Mouse (Mus musculus) midbrain, embryonic 16.5 days (tissue): Measurements from ENCODE around the gene Acvrl1. TPM values are rescaled to one million over a fixed set of nuclear protein-coding genes. Genes with fewer than 3 reads are reported as not detected.

Source experiments
- ATAC-seq: fragments of 200-750 bp; cut with Nextera tagmentation; 2 replicates; pipeline ENCODE4 v1.8.0; 2017; ENCODE audit warnings: moderate TSS enrichment
- H3K27ac ChIP-seq: fragments of 300-500 bp; sonication (generic); 2 replicates; pipeline ENCODE4 v1.5.1; 2014; ENCODE audit warnings: mild to moderate bottlenecking, low read length, mixed read lengths
- H3K27me3 ChIP-seq: fragments of 300-500 bp; sonication (generic); 2 replicates; pipeline ENCODE4 v1.6.1; 2014; ENCODE audit warnings: low read depth, low read length, mixed read lengths; ENCODE audit not compliant: control insufficient read depth, insufficient read depth
- H3K36me3 ChIP-seq: fragments of 300-500 bp; sonication (generic); 2 replicates; pipeline ENCODE4 v1.6.1; 2014; ENCODE audit warnings: mild to moderate bottlenecking, low read length, moderate library complexity, mixed read lengths; ENCODE audit not compliant: control insufficient read depth, insufficient read depth
- H3K4me1 ChIP-seq: fragments of 300-500 bp; sonication (generic); 2 replicates; pipeline ENCODE4 v1.6.1; 2014; ENCODE audit warnings: mild to moderate bottlenecking, low read length, mixed read lengths; ENCODE audit not compliant: control insufficient read depth, insufficient read depth
- H3K4me2 ChIP-seq: fragments of 300-500 bp; sonication (generic); 2 replicates; pipeline ENCODE4 v1.6.1; 2014; ENCODE audit warnings: mild to moderate bottlenecking, low read length, mixed read lengths
- H3K4me3 ChIP-seq: fragments of 300-500 bp; sonication (generic); 2 replicates; pipeline ENCODE4 v1.5.1; 2014; ENCODE audit warnings: low read depth, mild to moderate bottlenecking, low read length, moderate library complexity, mixed read lengths
- H3K9ac ChIP-seq: fragments of 300-500 bp; sonication (generic); 2 replicates; pipeline ENCODE4 v1.6.1; 2014; ENCODE audit warnings: low read depth, low read length, mixed read lengths
- H3K9me3 ChIP-seq: fragments of 300-500 bp; sonication (generic); replicated peaks from 2 replicates; pipeline ENCODE4 v1.6.1; 2014; ENCODE audit warnings: mild to moderate bottlenecking, low read length, mixed read lengths; ENCODE audit not compliant: control insufficient read depth, poor library complexity, severe bottlenecking
- WGBS: fragments of 180-500 bp; shearing (Covaris S2); extraction: QIAGEN DNeasy Blood & Tissue Kit; methylation state at CpG from one replicate; pipeline ENCODE4 v1.1.7; 2014; 5-methylcytosine and 5-hydroxymethylcytosine counted together
- polyA plus RNA-seq: library from polyadenylated mRNA; unstranded; fragments of >200 nt; fragmentation: Nextera tagmentation; extraction: Ambion mirVana; gene quantifications from 2 replicates; pipeline ENCODE4 v1.2.1, GENCODE M21; 2015

Gene Acvrl1
- polyA plus RNA-seq, 1 experiment from 2014 or later: 8.0 TPM

- no peak overlapping the region for H3K9ac ChIP-seq
- H3K4me2 ChIP-seq: no peak overlapping the region
- H3K4me1 ChIP-seq: peaks cover 16% of the 10 kb centered on the region
- no peaks in the 10 kb centered on the region for H3K36me3 ChIP-seq
- no peaks in the 10 kb centered on the region for H3K27me3 ChIP-seq
- H3K9me3 ChIP-seq: no peaks in the 10 kb centered on the region
- ATAC-seq: no peak
- no peak overlapping the region for H3K4me3 ChIP-seq
- 93% methylated on average over 3 of the region's 3 CpGs for WGBS
- no peak overlapping the region for H3K27ac ChIP-seq
These were observed 57.2 kb downstream of the Acvrl1 start for GRCm38 (mm10) chr15:101185549-101185948.

GRCm38 (mm10) chr15:101187907-101188306 lies 59.6 kb downstream of the Acvrl1 start:
- no peak overlapping the region for H3K4me3 ChIP-seq
- peaks cover 12% of the 10 kb centered on the region for H3K4me1 ChIP-seq
- ATAC-seq: no peak
- H3K9me3 ChIP-seq: no peaks in the 10 kb centered on the region
- no peaks in the 10 kb centered on the region for H3K36me3 ChIP-seq
- no peak overlapping the region for H3K4me2 ChIP-seq
- H3K9ac ChIP-seq: no peak overlapping the region
- H3K27me3 ChIP-seq: no peaks in the 10 kb centered on the region
- WGBS: 88% methylated on average over 5 of the region's 5 CpGs
- H3K27ac ChIP-seq: no peak overlapping the region

GRCm38 (mm10) chr15:101189981-101190761 lies 61.8 kb downstream of the Acvrl1 start:
- no peaks in the 10 kb centered on the region for H3K9me3 ChIP-seq
- H3K36me3 ChIP-seq: peaks cover 12% of the 10 kb centered on the region
- no peak overlapping the region for H3K4me2 ChIP-seq
- H3K27ac ChIP-seq: no peak overlapping the region
- H3K4me1 ChIP-seq: peaks cover 9% of the 10 kb centered on the region
- H3K27me3 ChIP-seq: no peaks in the 10 kb centered on the region
- WGBS: 84% methylated on average over 10 of the region's 10 CpGs
- H3K9ac ChIP-seq: no peak overlapping the region
- ATAC-seq: no peak
- H3K4me3 ChIP-seq: no peak overlapping the region

- no peak for ATAC-seq
- H3K36me3 ChIP-seq: peaks cover 18% of the 10 kb centered on the region
These were observed 62.4 kb downstream of the Acvrl1 start for GRCm38 (mm10) chr15:101190762-101191150.

GRCm38 (mm10) chr15:101191459-101192259 lies 63.3 kb downstream of the Acvrl1 start:
- WGBS: 12% methylated on average over 13 of the region's 13 CpGs
- H3K9ac ChIP-seq: no peak overlapping the region
- no peaks in the 10 kb centered on the region for H3K27me3 ChIP-seq
- H3K9me3 ChIP-seq: no peaks in the 10 kb centered on the region
- peak; percentile 32; the same call in 1 of the 2 replicates for ATAC-seq
- H3K27ac ChIP-seq: no peak overlapping the region
- peaks cover 9% of the 10 kb centered on the region for H3K4me1 ChIP-seq
- H3K4me2 ChIP-seq: no peak overlapping the region
- H3K4me3 ChIP-seq: no peak overlapping the region
- H3K36me3 ChIP-seq: peaks cover 24% of the 10 kb centered on the region

More at GRCm38 (mm10) chr15:101190762-101191150, 62.4 kb downstream of the Acvrl1 start:
- no peak overlapping the region for H3K4me2 ChIP-seq
- 82% methylated on average over 5 of the region's 5 CpGs for WGBS
- H3K27ac ChIP-seq: no peak overlapping the region
- no peaks in the 10 kb centered on the region for H3K9me3 ChIP-seq
- no peak overlapping the region for H3K4me3 ChIP-seq
- H3K9ac ChIP-seq: no peak overlapping the region
- H3K27me3 ChIP-seq: no peaks in the 10 kb centered on the region
- peaks cover 9% of the 10 kb centered on the region for H3K4me1 ChIP-seq

- H3K4me3 ChIP-seq: no peak overlapping the region
- peaks cover 9% of the 10 kb centered on the region for H3K4me1 ChIP-seq
- no peaks in the 10 kb centered on the region for H3K9me3 ChIP-seq
- 37% methylated on average over 7 of the region's 7 CpGs for WGBS
- peaks cover 25% of the 10 kb centered on the region for H3K36me3 ChIP-seq
- H3K9ac ChIP-seq: no peak overlapping the region
- no peak overlapping the region for H3K27ac ChIP-seq
- ATAC-seq: no peak
- H3K27me3 ChIP-seq: no peaks in the 10 kb centered on the region
- no peak overlapping the region for H3K4me2 ChIP-seq
These were observed 63.9 kb downstream of the Acvrl1 start for GRCm38 (mm10) chr15:101192260-101192640.

GRCm38 (mm10) chr15:101192651-101193050 lies 64.3 kb downstream of the Acvrl1 start:
- Histone ChIP-seq H3K27me3 (no peaks in the 10 kb centered on the region), H3K4me1 (peaks cover 9% of the 10 kb centered on the region), H3K36me3 (peaks cover 25% of the 10 kb centered on the region), H3K9me3 (no peaks in the 10 kb centered on the region), H3K4me2 (no peak overlapping the region), H3K4me3 (no peak overlapping the region), H3K27ac (no peak overlapping the region), H3K9ac (no peak overlapping the region)
- no peak for ATAC-seq
- 80% methylated on average over 7 of the region's 7 CpGs for WGBS

- H3K27me3 ChIP-seq: no peaks in the 10 kb centered on the region
- H3K4me2 ChIP-seq: no peak overlapping the region
- H3K9ac ChIP-seq: no peak overlapping the region
- no peak overlapping the region for H3K4me3 ChIP-seq
- H3K9me3 ChIP-seq: no peaks in the 10 kb centered on the region
- H3K4me1 ChIP-seq: peaks cover 9% of the 10 kb centered on the region
- no peak for ATAC-seq
- no peak overlapping the region for H3K27ac ChIP-seq
- 92% methylated on average over 6 of the region's 6 CpGs for WGBS
- peaks cover 28% of the 10 kb centered on the region for H3K36me3 ChIP-seq
These were observed 65.6 kb downstream of the Acvrl1 start for GRCm38 (mm10) chr15:101193971-101194370.
